Mouse (Mus musculus): ENCODE results near the gene Lrrc1. TPM values are rescaled to one million over a fixed set of nuclear protein-coding genes. Genes with fewer than 3 reads are reported as not detected.

Gene Lrrc1
- polyA plus RNA-seq, 1 experiment from 2014 or later: 9.4 TPM

- Histone ChIP-seq H3K36me3 (no peaks in the 10 kb centered on the region), H3K4me3 (no peak overlapping the region), H3K27me3 (no peaks in the 10 kb centered on the region), H3K4me1 (peaks cover 16% of the 10 kb centered on the region), H3K9me3 (no peaks in the 10 kb centered on the region), H3K27ac (replicated peaks) (no peak overlapping the region), H3K4me2 (replicated peaks) (no peak overlapping the region), H3K9ac (replicated peaks) (no peak overlapping the region)
- ATAC-seq (replicated peaks): no peak
- WGBS: 39% methylated on average over 14 of the region's 14 CpGs
These were observed 116.4 kb downstream of the Lrrc1 start for GRCm38 (mm10) chr9:77428115-77428747.

GRCm38 (mm10) chr9:77427292-77428114, 117.2 kb downstream of the Lrrc1 start:
- Histone ChIP-seq H3K27me3 (no peaks in the 10 kb centered on the region), H3K4me1 (peaks cover 16% of the 10 kb centered on the region), H3K9ac (replicated peaks) (no peak overlapping the region), H3K4me3 (no peak overlapping the region), H3K27ac (replicated peaks) (no peak overlapping the region), H3K9me3 (no peaks in the 10 kb centered on the region), H3K36me3 (no peaks in the 10 kb centered on the region), H3K4me2 (replicated peaks) (0 out of 2 replicates have a peak overlapping the region, but pooled peaks have one; percentile 6)
- 39% methylated on average over 23 of the region's 23 CpGs for WGBS
- ATAC-seq (replicated peaks): peak; percentile 69

GRCm38 (mm10) chr9:77426110-77426509, 118.6 kb downstream of the Lrrc1 start:
- Histone ChIP-seq H3K4me3 (no peak overlapping the region), H3K4me1 (peaks cover 16% of the 10 kb centered on the region), H3K27me3 (no peaks in the 10 kb centered on the region), H3K36me3 (no peaks in the 10 kb centered on the region), H3K9me3 (no peaks in the 10 kb centered on the region), H3K9ac (replicated peaks) (no peak overlapping the region), H3K4me2 (replicated peaks) (no peak overlapping the region), H3K27ac (replicated peaks) (no peak overlapping the region)
- WGBS: 79% methylated on average over 14 of the region's 14 CpGs
- no peak for ATAC-seq (replicated peaks)

- Histone ChIP-seq H3K36me3 (no peaks in the 10 kb centered on the region), H3K9ac (replicated peaks) (no peak overlapping the region), H3K4me1 (peaks cover 16% of the 10 kb centered on the region), H3K4me3 (no peak overlapping the region), H3K4me2 (replicated peaks) (no peak overlapping the region), H3K27me3 (no peaks in the 10 kb centered on the region), H3K27ac (replicated peaks) (no peak overlapping the region), H3K9me3 (no peaks in the 10 kb centered on the region)
- no peak for ATAC-seq (replicated peaks)
- WGBS: 89% methylated on average over 4 of the region's 4 CpGs
These were observed 119.1 kb downstream of the Lrrc1 start for GRCm38 (mm10) chr9:77425553-77425952.

- H3K27me3 ChIP-seq: no peaks in the 10 kb centered on the region
- no peaks in the 10 kb centered on the region for H3K4me1 ChIP-seq
- 94% methylated on average over 4 of the region's 4 CpGs for WGBS
- H3K9ac ChIP-seq (replicated peaks): no peak overlapping the region
- no peaks in the 10 kb centered on the region for H3K36me3 ChIP-seq
- H3K4me3 ChIP-seq: no peak overlapping the region
- no peak overlapping the region for H3K27ac ChIP-seq (replicated peaks)
- H3K4me2 ChIP-seq (replicated peaks): no peak overlapping the region
- no peaks in the 10 kb centered on the region for H3K9me3 ChIP-seq
- no peak for ATAC-seq (replicated peaks)
These were observed 124.5 kb downstream of the Lrrc1 start for GRCm38 (mm10) chr9:77420200-77420585.

- H3K4me2 ChIP-seq (replicated peaks): no peak overlapping the region
- no peak overlapping the region for H3K27ac ChIP-seq (replicated peaks)
- H3K9ac ChIP-seq (replicated peaks): no peak overlapping the region
- H3K36me3 ChIP-seq: no peaks in the 10 kb centered on the region
- 92% methylated on average over 9 of the region's 9 CpGs for WGBS
- no peaks in the 10 kb centered on the region for H3K27me3 ChIP-seq
- no peak overlapping the region for H3K4me3 ChIP-seq
- no peaks in the 10 kb centered on the region for H3K9me3 ChIP-seq
- no peaks in the 10 kb centered on the region for H3K4me1 ChIP-seq
- no peak for ATAC-seq (replicated peaks)
These were observed 125.0 kb downstream of the Lrrc1 start for GRCm38 (mm10) chr9:77419501-77420199.

- H3K27ac ChIP-seq (replicated peaks): no peak overlapping the region
- no peaks in the 10 kb centered on the region for H3K9me3 ChIP-seq
- no peaks in the 10 kb centered on the region for H3K4me1 ChIP-seq
- ATAC-seq (replicated peaks): no peak
- WGBS: 79% methylated on average over 2 of the region's 2 CpGs
- no peak overlapping the region for H3K4me2 ChIP-seq (replicated peaks)
- H3K27me3 ChIP-seq: no peaks in the 10 kb centered on the region
- H3K36me3 ChIP-seq: no peaks in the 10 kb centered on the region
- H3K9ac ChIP-seq (replicated peaks): no peak overlapping the region
- H3K4me3 ChIP-seq: no peak overlapping the region
These were observed 125.9 kb downstream of the Lrrc1 start for GRCm38 (mm10) chr9:77418800-77419199.

- no peak for ATAC-seq (replicated peaks)
- no peaks in the 10 kb centered on the region for H3K27me3 ChIP-seq
- H3K36me3 ChIP-seq: no peaks in the 10 kb centered on the region
- no peak overlapping the region for H3K4me3 ChIP-seq
- H3K4me1 ChIP-seq: no peaks in the 10 kb centered on the region
- H3K9ac ChIP-seq (replicated peaks): no peak overlapping the region
- H3K27ac ChIP-seq (replicated peaks): no peak overlapping the region
- WGBS: 92% methylated on average over 4 of the region's 4 CpGs
- H3K9me3 ChIP-seq: no peaks in the 10 kb centered on the region
- H3K4me2 ChIP-seq (replicated peaks): no peak overlapping the region
These were observed 128.2 kb downstream of the Lrrc1 start for GRCm38 (mm10) chr9:77416486-77416885.

GRCm38 (mm10) chr9:77416002-77416401, 128.7 kb downstream of the Lrrc1 start:
- H3K36me3 ChIP-seq: no peaks in the 10 kb centered on the region
- no peak for ATAC-seq (replicated peaks)

GRCm38 (mm10) chr9:77411830-77412425, 132.7 kb downstream of the Lrrc1 start:
- Histone ChIP-seq H3K9ac (replicated peaks) (no peak overlapping the region), H3K27ac (replicated peaks) (no peak overlapping the region), H3K4me3 (no peak overlapping the region), H3K36me3 (no peaks in the 10 kb centered on the region), H3K9me3 (no peaks in the 10 kb centered on the region), H3K4me2 (replicated peaks) (no peak overlapping the region), H3K4me1 (no peaks in the 10 kb centered on the region), H3K27me3 (no peaks in the 10 kb centered on the region)
- ATAC-seq (replicated peaks): no peak
- WGBS: 67% methylated on average over 3 of the region's 3 CpGs

More at GRCm38 (mm10) chr9:77416002-77416401, 128.7 kb downstream of the Lrrc1 start:
- H3K9me3 ChIP-seq: no peaks in the 10 kb centered on the region
- no peak overlapping the region for H3K4me2 ChIP-seq (replicated peaks)
- no peaks in the 10 kb centered on the region for H3K27me3 ChIP-seq
- H3K4me3 ChIP-seq: no peak overlapping the region
- no peak overlapping the region for H3K27ac ChIP-seq (replicated peaks)
- 95% methylated on average over 7 of the region's 7 CpGs for WGBS
- H3K9ac ChIP-seq (replicated peaks): no peak overlapping the region
- no peaks in the 10 kb centered on the region for H3K4me1 ChIP-seq

- WGBS: 78% methylated on average over 4 of the region's 4 CpGs
These were observed 133.7 kb downstream of the Lrrc1 start for GRCm38 (mm10) chr9:77410968-77411367.

GRCm38 (mm10) chr9:77410524-77410923, 134.1 kb downstream of the Lrrc1 start:
- no peaks in the 10 kb centered on the region for H3K4me1 ChIP-seq
- H3K9me3 ChIP-seq: no peaks in the 10 kb centered on the region
- H3K4me2 ChIP-seq (replicated peaks): no peak overlapping the region
- ATAC-seq (replicated peaks): no peak
- WGBS: 87% methylated on average over 7 of the region's 7 CpGs
- H3K27me3 ChIP-seq: no peaks in the 10 kb centered on the region
- H3K4me3 ChIP-seq: no peak overlapping the region
- H3K36me3 ChIP-seq: no peaks in the 10 kb centered on the region
- no peak overlapping the region for H3K27ac ChIP-seq (replicated peaks)
- no peak overlapping the region for H3K9ac ChIP-seq (replicated peaks)

More at GRCm38 (mm10) chr9:77410968-77411367, 133.7 kb downstream of the Lrrc1 start:
- Histone ChIP-seq H3K4me2 (replicated peaks) (no peak overlapping the region), H3K27ac (replicated peaks) (no peak overlapping the region), H3K9ac (replicated peaks) (no peak overlapping the region), H3K27me3 (no peaks in the 10 kb centered on the region), H3K36me3 (no peaks in the 10 kb centered on the region), H3K4me1 (no peaks in the 10 kb centered on the region), H3K9me3 (no peaks in the 10 kb centered on the region), H3K4me3 (no peak overlapping the region)
- ATAC-seq (replicated peaks): no peak
